Mouse (Mus musculus) macrophage (primary cell): Measurements from ENCODE around the gene Smpdl3a. TPM values are rescaled to one million over a fixed set of nuclear protein-coding genes. Genes with fewer than 3 reads are reported as not detected.

ENCODE experiments used
- H3K27ac ChIP-seq: fragments of 350-480 bp; formaldehyde crosslinking; 2 replicates; pipeline ENCODE4 v1.9.0; 2021
- H3K36me3 ChIP-seq: fragments of 350-480 bp; formaldehyde crosslinking; 2 replicates; pipeline ENCODE4 v1.9.0; 2021; ENCODE audit errors: inconsistent target
- H3K4me3 ChIP-seq: fragments of 350-480 bp; formaldehyde crosslinking; 2 replicates; pipeline ENCODE4 v1.9.0; 2021; ENCODE audit errors: inconsistent target
- H3K79me2 ChIP-seq: fragments of 350-480 bp; formaldehyde crosslinking; 2 replicates; pipeline ENCODE4 v1.9.0; 2021; ENCODE audit errors: inconsistent target
- WGBS: methylation state at CpG from one replicate; pipeline ENCODE4 v1.1.7; 2026; ENCODE audit warnings: inconsistent platforms; ENCODE audit not compliant: missing documents; 5-methylcytosine and 5-hydroxymethylcytosine counted together
- polyA plus RNA-seq: library from polyadenylated mRNA; stranded (reverse); fragments of 250-400 nt; gene quantifications from 3 replicates; pipeline ENCODE4 v1.2.4, GENCODE M21; 2018; ENCODE audit warnings: inconsistent platforms
- total RNA-seq, 78 experiments: library from RNA; depleted of rRNA; stranded (reverse); fragments of 250-400 nt; gene quantifications; 1 replicate in 9 of 78; 2 replicates in 24 of 78; 3 replicates in 43 of 78; 4 replicates in 2 of 78; pipeline ENCODE4 v1.2.4; 2018; ENCODE audit warnings: inconsistent platforms in 56 of 78

Gene Smpdl3a
- total RNA-seq (2018; cell fraction: chromatin; rRNA removed) = 10 to 100 TPM in 12 of 26 experiments, 1 to 10 TPM in 14; 2.9 to 20.5 (median 9.4) TPM
- 100 to 1,000 TPM; 158 to 236 (median 192) TPM for total RNA-seq (2018; cell fraction: cytosol; rRNA removed)
- 100 to 1,000 TPM in 16 of 26 experiments, 10 to 100 TPM in 10; 19.1 to 164 (median 109) TPM for total RNA-seq (2018; cell fraction: nucleus; rRNA removed)
- 278 to 290 TPM (median 281 TPM) in 3 replicates for polyA plus RNA-seq

GRCm38 (mm10) chr10:57794018-57794417, at the start of gene Smpdl3a:
Gene Smpdl3a (plus strand): TSS chr10:57794335.
- no peaks in the 10 kb centered on the region for H3K36me3 ChIP-seq
- peak within 1 kb of the TSS; percentile 79 for H3K27ac ChIP-seq
- peaks cover 48% of the 10 kb centered on the region for H3K79me2 ChIP-seq
- 84% methylated on average over 7 of the region's 7 CpGs for WGBS
- peak within 1 kb of the TSS; percentile 81 for H3K4me3 ChIP-seq

GRCm38 (mm10) chr10:57745452-57745851, 48.7 kb upstream of the Smpdl3a start:
- Histone ChIP-seq H3K4me3 (no peak overlapping the region), H3K36me3 (no peaks in the 10 kb centered on the region), H3K79me2 (no peaks in the 10 kb centered on the region), H3K27ac (no peak overlapping the region)

- Histone ChIP-seq H3K4me3 (no peak overlapping the region), H3K36me3 (no peaks in the 10 kb centered on the region), H3K27ac (no peak overlapping the region), H3K79me2 (no peaks in the 10 kb centered on the region)
Measured at GRCm38 (mm10) chr10:57747127-57747526, 47.0 kb upstream of the Smpdl3a start.

GRCm38 (mm10) chr10:57753343-57753742, 40.8 kb upstream of the Smpdl3a start:
- H3K27ac ChIP-seq = no peak overlapping the region
- H3K79me2 ChIP-seq = no peaks in the 10 kb centered on the region
- H3K36me3 ChIP-seq = no peaks in the 10 kb centered on the region
- 92% methylated on average over 1 of the region's 1 CpGs for WGBS
- no peak overlapping the region for H3K4me3 ChIP-seq

GRCm38 (mm10) chr10:57755201-57755736, 38.9 kb upstream of the Smpdl3a start:
- Histone ChIP-seq H3K79me2 (no peaks in the 10 kb centered on the region), H3K4me3 (no peak overlapping the region), H3K27ac (no peak overlapping the region), H3K36me3 (no peaks in the 10 kb centered on the region)
- 95% methylated on average over 2 of the region's 2 CpGs for WGBS

DNA sequence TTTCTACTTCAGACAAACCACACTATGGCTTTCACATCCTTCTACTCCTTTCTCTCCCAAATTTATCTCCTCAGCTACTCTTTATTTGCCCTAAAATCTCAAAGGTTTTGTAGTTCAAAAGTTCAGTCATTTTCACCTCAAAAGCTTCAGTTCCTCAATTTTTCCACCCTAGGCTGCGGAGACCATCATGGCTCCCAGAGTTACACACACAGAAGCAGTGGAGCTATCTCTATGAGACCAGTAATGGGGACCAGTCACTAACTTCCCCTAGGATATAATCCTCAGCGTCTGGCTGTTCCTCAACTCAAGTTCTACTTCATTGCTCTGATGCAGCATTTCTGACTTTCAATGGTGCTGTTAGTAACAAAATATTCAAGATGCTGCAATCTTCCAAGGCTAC, 35.1 kb upstream of the Smpdl3a start:
- Histone ChIP-seq H3K79me2 (no peaks in the 10 kb centered on the region), H3K4me3 (no peak overlapping the region), H3K27ac (no peak overlapping the region), H3K36me3 (no peaks in the 10 kb centered on the region)
- 63% methylated on average over 2 of the region's 2 CpGs for WGBS

DNA sequence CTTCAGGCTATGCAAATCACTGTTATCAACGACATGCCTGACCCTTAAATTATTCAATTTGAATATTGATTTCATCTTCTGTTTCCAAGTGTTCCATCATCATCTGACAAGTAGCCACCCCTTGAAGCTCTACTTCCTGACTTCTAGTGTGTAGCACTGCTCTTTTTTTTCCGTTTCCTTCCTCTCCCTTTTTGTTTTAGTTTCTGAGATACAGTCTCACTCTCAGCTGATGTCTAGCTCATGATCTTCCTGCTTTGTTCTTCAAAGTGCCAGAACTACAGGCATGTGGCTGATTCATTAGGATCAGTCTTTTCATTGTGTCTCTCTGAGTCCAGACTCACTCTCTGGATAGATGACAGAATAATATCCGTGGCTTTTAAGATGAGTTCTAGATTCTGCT, 33.4 kb upstream of the Smpdl3a start:
- H3K27ac ChIP-seq = peak overlapping the region; percentile 69
- WGBS = 59% methylated on average over 3 of the region's 3 CpGs

DNA sequence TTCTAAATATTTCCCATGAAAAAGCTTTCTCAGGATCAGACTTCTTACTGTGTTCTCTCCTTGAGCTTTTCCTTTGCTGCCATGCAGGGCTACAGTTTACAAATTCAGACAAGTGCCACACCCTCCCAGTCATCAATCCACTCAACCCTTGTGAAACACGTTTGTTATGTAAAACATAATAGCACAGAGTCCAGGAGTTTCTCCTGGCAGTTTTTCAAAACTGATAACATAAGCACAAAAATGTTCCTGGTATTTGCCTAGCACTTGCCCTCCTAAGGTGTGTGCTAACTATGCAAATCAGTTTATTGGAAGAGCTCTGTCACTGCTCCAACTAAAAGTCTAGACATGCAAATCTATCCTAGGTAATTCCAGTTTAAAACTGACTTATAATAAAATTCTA, 31.1 kb upstream of the Smpdl3a start:
- Histone ChIP-seq H3K4me3 (no peak overlapping the region), H3K27ac (no peak overlapping the region), H3K79me2 (no peaks in the 10 kb centered on the region), H3K36me3 (no peaks in the 10 kb centered on the region)
- 70% methylated on average over 1 of the region's 1 CpGs for WGBS

More for the DNA sequence above, 33.4 kb upstream of the Smpdl3a start:
- Histone ChIP-seq H3K36me3 (no peaks in the 10 kb centered on the region), H3K4me3 (no peak overlapping the region), H3K79me2 (no peaks in the 10 kb centered on the region)

DNA sequence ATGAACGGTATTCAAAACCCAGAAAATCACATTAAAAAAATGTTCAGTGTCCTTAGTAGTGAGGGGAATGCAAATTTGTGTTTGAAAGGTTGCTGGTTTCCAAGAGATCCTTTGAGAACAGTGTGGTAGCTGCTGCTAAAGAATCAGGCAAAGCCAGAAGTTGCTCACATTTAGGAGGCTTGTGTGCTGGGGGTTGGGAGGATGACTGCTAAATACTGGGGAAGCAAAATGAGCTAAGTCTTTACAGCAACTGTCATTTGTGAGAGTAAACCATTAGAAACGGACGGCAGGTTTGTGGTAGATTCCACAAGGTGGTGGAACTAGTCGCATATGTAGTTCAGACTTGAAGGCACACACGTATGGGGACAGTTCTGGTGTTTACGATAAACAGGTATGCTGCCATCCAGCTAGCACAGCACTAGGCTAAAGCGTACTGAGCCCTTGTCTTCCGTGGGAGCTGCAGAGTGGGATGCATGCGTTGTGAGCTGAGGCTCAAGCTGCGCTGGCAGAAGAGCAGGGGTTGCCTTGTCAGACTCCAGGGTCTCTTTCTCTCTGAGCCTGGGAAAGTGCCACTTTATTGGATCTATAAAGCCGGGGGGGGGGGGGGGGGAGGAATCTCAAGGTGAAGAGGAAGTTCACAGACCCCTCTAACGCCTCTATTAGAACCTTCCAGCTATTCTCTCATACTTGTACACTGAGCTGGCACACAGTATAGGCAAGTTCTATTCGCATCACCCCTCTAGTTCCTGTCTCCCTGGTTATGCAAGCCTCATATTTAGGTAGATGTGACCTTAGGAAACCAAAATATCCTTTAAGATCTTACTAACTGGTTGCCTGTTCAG, 10.6 kb upstream of the Smpdl3a start:
- WGBS = 75% methylated on average over 13 of the region's 13 CpGs
- Histone ChIP-seq H3K4me3 (no peak overlapping the region), H3K36me3 (no peaks in the 10 kb centered on the region), H3K27ac (no peak overlapping the region), H3K79me2 (no peaks in the 10 kb centered on the region)

- WGBS = 76% methylated on average over 7 of the region's 7 CpGs
- Histone ChIP-seq H3K79me2 (no peaks in the 10 kb centered on the region), H3K36me3 (no peaks in the 10 kb centered on the region)
Measured at GRCm38 (mm10) chr10:57784131-57784875, 9.8 kb upstream of the Smpdl3a start.

DNA sequence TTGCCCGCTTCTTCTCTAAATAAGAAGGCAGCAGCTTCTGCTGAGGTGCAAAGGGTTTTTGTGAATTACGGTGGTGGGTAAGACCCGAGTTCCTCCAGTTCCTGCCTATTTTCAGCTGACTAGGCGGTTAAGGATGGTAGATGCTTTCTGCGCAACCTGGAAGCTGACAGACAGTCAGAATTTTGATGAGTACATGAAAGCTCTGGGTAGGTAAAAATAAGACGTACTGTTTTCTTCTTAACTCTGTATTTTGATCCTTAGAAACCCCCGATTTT, 9.3 kb upstream of the Smpdl3a start, which contains the start of gene Fabp7:
Fabp7 (plus strand) TSS at position 6 of the 275 bp plus-strand sequence.
- no peaks in the 10 kb centered on the region for H3K79me2 ChIP-seq
- no peaks in the 10 kb centered on the region for H3K36me3 ChIP-seq
- H3K4me3 ChIP-seq = no peak within 1 kb of the TSS
- WGBS = 73% methylated on average over 7 of the region's 7 CpGs
- H3K27ac ChIP-seq = no peak within 1 kb of the TSS

More at GRCm38 (mm10) chr10:57784131-57784875, 9.8 kb upstream of the Smpdl3a start:
- no peak overlapping the region for H3K4me3 ChIP-seq
- no peak overlapping the region for H3K27ac ChIP-seq

- H3K36me3 ChIP-seq = no peaks in the 10 kb centered on the region
- H3K79me2 ChIP-seq = no peaks in the 10 kb centered on the region
- WGBS = 100% methylated on average over 2 of the region's 2 CpGs
- no peak overlapping the region for H3K4me3 ChIP-seq
- no peak overlapping the region for H3K27ac ChIP-seq
Measured at GRCm38 (mm10) chr10:57785552-57785951, 8.6 kb upstream of the Smpdl3a start.

DNA sequence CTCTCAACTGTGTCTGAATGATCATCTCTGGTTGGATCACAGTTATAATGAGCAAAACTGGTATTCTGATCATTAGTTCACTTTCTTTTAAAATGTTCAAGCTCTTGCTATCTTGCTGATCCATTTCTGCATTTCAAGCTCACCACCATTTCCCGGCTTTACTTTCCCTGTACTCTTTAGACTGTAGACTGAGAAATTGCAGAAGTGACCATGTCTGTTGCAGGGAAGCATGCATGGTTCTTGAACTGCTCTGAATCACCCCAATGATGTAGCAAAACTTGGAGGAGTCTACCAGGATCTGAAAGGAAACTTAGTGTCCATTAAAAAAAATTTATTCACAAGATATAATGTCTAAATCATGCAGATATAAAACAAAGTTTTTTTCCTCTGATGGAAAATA, 1.2 kb upstream of the Smpdl3a start:
- Histone ChIP-seq H3K36me3 (no peaks in the 10 kb centered on the region), H3K27ac (peak overlapping the region; percentile 59), H3K4me3 (no peak overlapping the region), H3K79me2 (peaks cover 38% of the 10 kb centered on the region)
- WGBS = 0% methylated on average over 1 of the region's 1 CpGs

DNA sequence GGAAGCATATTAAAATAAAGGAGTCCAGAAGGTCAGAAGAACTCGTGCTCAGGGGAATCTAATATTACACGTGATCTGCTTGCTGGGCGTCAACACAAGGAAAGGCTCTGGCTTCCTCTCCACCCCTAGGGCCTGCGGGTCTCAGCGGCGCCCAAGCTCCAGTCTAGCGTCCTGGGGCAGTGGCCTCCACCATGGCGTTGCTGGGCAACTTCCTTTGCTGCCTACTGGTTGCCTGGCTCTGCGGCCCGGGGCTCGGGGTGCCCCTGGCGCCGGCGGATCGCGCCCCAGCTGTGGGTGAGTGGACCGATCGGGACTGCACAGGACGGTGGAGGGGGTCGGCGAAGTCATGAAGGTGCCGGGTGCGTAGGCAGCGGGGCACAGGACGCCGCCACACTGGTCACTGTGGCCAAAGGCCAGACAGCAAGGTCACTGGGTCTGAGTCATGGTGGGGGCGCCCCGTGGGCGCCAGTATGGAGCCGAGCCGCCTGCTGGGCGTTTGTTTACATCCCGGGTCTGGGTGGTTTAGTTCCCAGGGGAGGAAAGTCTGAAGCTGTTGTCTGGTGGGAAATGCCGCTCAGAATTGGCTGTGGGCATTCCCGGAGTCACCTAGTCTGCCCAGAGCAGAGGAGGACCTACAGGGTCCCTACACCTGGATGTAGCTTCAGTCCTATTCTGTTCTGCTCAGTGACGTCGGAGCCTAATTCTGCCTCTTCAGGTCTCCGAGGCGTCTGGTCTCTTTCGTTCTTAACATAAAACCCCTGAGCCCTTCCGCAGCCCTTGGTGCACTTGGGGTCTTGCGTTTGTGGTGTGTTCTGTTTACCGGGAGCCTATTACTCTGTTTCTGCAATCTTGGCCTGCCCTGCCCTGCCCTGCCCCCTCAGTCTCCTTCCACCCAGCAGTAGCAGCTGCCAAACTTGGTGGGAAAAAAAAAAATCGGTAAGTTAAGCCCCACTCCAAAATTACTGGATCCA, 641 bp downstream of the Smpdl3a start:
- H3K79me2 ChIP-seq = peaks cover 55% of the 10 kb centered on the region
- peak overlapping the region; percentile 79 for H3K27ac ChIP-seq
- no peaks in the 10 kb centered on the region for H3K36me3 ChIP-seq
- 4% methylated on average over 42 of the region's 44 CpGs for WGBS
- peak overlapping the region; percentile 81 for H3K4me3 ChIP-seq
